ENCODE assay signal across 8 mouse cellular contexts in the genomic region with DNA sequence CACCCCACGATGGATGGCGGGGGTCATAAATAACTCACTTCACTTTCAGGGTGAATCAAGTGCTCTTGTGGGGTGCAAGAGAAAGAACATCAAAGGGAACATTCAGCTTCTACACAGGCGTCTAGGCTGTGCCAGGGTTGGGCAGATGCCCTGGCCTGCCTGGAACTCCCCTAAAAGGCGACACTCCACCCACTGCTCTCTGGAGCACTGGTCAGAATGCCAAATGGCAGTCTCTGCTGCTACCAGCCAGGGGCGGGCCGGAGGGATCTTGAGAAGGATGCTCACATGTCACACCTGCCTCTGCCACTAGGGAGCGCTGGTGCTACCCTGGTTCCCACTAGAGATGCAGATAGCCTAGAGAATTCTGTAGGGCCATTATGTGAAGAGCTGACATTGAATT.
A peak's percentile ranks its signal among the peaks of the same experiment; 100 is the strongest.
DNase-seq lines count a peak whose midpoint lies in the region; TF ChIP-seq lines count a peak whose summit lies in the region.
"Had no signal": no experiment of that assay in that cellular context is flagged by ENCODE, and none has a peak within 500 bp of the region (broad histone marks: within the 10 kb centered on the region; RNA-seq: fewer than 3 reads in every experiment).

No protein-coding gene starts in this region.

- H3K4me1 ChIP-seq in E14TG2a.4 (replicated peaks; ENCODE audit: low read depth, low read length) = no peaks in the 10 kb centered on the region

- H3K9me3 ChIP-seq in E14TG2a.4 (ENCODE audit: low read length) = peaks cover 7% of the 10 kb centered on the region
- H3K9me3 ChIP-seq: heart, embryonic 13.5 days had no signal

- no peak overlapping the region for H3K4me3 ChIP-seq in E14TG2a.4 (replicated peaks; ENCODE audit: low read length)
- H3K4me3 ChIP-seq: heart, embryonic 13.5 days had no signal

- peak; percentile 8 for DNase-seq in NIH3T3 (ENCODE audit: low read depth)
- DNase-seq in cerebellum, postnatal 14 days = peak; percentile 59 to 83
- DNase-seq in gastrocnemius, adult 18-20 months (ENCODE audit: low spot score) = peak; percentile 58
- DNase-seq in layer of hippocampus, adult 18-20 months (ENCODE audit: low spot score in 2 of 2) = peak; percentile 54 to 89
- DNase-seq in lung, postnatal 10 days = peak; percentile 58
- peak; percentile 17 for DNase-seq in thymus, postnatal 0 days (ENCODE audit: low spot score)

- H3K36me3 ChIP-seq in E14TG2a.4 (ENCODE audit: insufficient read depth, low read length) = no peaks in the 10 kb centered on the region
- H3K36me3 ChIP-seq: heart, embryonic 13.5 days had no signal

- H3K27me3 ChIP-seq in E14TG2a.4 (ENCODE audit: insufficient read depth, low read length) = peaks cover 10% of the 10 kb centered on the region

- peak; percentile 64 for TF ChIP-seq CTCF in E14TG2a.4 (conservative IDR thresholded peaks at IDR 0.05; ENCODE audit: low read length)

Comparison
In these comparisons a context has a peak if more than half of its experiments do, and no peak if none do; other contexts are left out.
1. DNase-seq: peak in every context shown above with its lines; median percentile 72 in layer of hippocampus, adult 18-20 months; 71 in cerebellum, postnatal 14 days; 58 in gastrocnemius, adult 18-20 months; 58 in lung, postnatal 10 days; 17 in thymus, postnatal 0 days; 8 in NIH3T3.